Mouse (Mus musculus): ENCODE data around the gene Tfap2a. TPM values are rescaled to one million over a fixed set of nuclear protein-coding genes. Genes with fewer than 3 reads are reported as not detected.

Gene Tfap2a
- total and polyA plus RNA-seq, 2 experiments from 2014 or later: 0.69 TPM; not detected in 1

DNA sequence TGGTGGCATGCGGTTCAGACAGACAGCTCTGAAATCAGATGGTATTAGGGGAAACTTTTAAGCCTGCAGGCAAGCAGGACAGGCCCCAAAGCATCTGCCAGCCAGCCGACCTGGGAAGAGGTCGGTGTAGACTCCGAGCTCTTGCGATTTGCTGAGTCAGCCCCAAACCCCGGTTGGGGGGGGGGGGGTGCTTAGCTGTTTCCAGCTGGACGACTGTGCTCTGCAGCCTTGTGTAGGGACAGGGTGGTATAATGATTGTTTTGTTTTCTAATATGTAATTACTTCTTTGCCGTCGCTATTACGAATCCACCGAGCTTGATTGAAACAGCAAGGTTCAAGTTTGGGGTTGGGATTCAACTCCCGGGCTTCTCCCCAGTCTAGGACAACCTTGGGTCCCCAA is 36.5 kb downstream of the Tfap2a start:
- Histone ChIP-seq H3K4me3 (ENCODE audit: low read depth, low read length) (no peak overlapping the region), H3K4me2 (ENCODE audit: low read depth, low read length) (no peak overlapping the region), H3K9me3 (replicated peaks; ENCODE audit: control insufficient read depth, low read length) (no peaks in the 10 kb centered on the region), H3K27ac (ENCODE audit: low read depth) (no peak overlapping the region), H3K36me3 (replicated peaks; ENCODE audit: control insufficient read depth, insufficient read depth, low read length) (no peaks in the 10 kb centered on the region), H3K27me3 (ENCODE audit: control insufficient read depth, insufficient read depth, low read length) (peaks cover 73% of the 10 kb centered on the region), H3K9ac (replicated peaks; ENCODE audit: low read depth, low read length) (no peak overlapping the region), H3K4me1 (ENCODE audit: control insufficient read depth, insufficient read depth) (no peaks in the 10 kb centered on the region)
- 6% methylated on average over 12 of the region's 12 CpGs for WGBS
- DNase-seq (ENCODE audit: low spot score): no peak
- ATAC-seq (ENCODE audit: insufficient read depth, low read depth): no peak
- no peak for TF ChIP-seq EP300 (IDR thresholded peaks at IDR 0.05; ENCODE audit: low read depth)
- no peak for TF ChIP-seq CTCF (IDR thresholded peaks at IDR 0.05; ENCODE audit: low read depth)

DNA sequence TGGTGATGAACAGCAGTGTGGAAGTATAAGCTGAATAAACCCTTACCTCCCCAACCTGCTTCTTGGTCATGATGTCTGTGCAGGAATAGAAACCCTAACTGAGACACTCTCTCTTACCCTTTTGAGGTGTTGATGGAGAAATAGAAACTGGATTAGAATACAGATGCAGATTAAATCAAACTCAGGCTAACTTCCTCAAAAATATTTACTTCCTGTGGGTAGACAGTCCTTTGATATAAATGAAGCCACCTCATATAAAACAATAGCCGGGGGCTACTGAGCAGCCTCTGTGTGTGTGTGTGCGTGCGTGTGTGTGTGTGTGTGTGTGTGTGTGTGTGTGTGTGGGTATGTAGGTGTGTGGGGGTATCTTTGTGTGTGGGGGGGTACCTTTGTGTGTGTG is 52.4 kb downstream of the Tfap2a start:
- 93% methylated on average over 3 of the region's 3 CpGs for WGBS
- Histone ChIP-seq H3K9me3 (replicated peaks; ENCODE audit: control insufficient read depth, low read length) (no peaks in the 10 kb centered on the region), H3K9ac (replicated peaks; ENCODE audit: low read depth, low read length) (no peak overlapping the region), H3K4me1 (ENCODE audit: control insufficient read depth, insufficient read depth) (no peaks in the 10 kb centered on the region), H3K36me3 (replicated peaks; ENCODE audit: control insufficient read depth, insufficient read depth, low read length) (no peaks in the 10 kb centered on the region), H3K4me2 (ENCODE audit: low read depth, low read length) (no peak overlapping the region), H3K27me3 (ENCODE audit: control insufficient read depth, insufficient read depth, low read length) (no peaks in the 10 kb centered on the region), H3K4me3 (ENCODE audit: low read depth, low read length) (no peak overlapping the region), H3K27ac (ENCODE audit: low read depth) (no peak overlapping the region)
- DNase-seq (ENCODE audit: low spot score) (no peak), ATAC-seq (ENCODE audit: insufficient read depth, low read depth) (no peak)
- TF ChIP-seq EP300 (IDR thresholded peaks at IDR 0.05; ENCODE audit: low read depth) (no peak), CTCF (IDR thresholded peaks at IDR 0.05; ENCODE audit: low read depth) (no peak)

GRCm38 (mm10) chr13:40676730-40677129 is 61.4 kb downstream of the Tfap2a start:
- H3K4me2 ChIP-seq (ENCODE audit: low read depth, low read length): no peak overlapping the region
- H3K4me3 ChIP-seq (ENCODE audit: low read depth, low read length): no peak overlapping the region
- TF ChIP-seq EP300 (IDR thresholded peaks at IDR 0.05; ENCODE audit: low read depth) (no peak), CTCF (IDR thresholded peaks at IDR 0.05; ENCODE audit: low read depth) (no peak)
- no peaks in the 10 kb centered on the region for H3K4me1 ChIP-seq (ENCODE audit: control insufficient read depth, insufficient read depth)
- ATAC-seq (ENCODE audit: insufficient read depth, low read depth): no peak
- H3K9ac ChIP-seq (replicated peaks; ENCODE audit: low read depth, low read length): no peak overlapping the region
- WGBS: 34% methylated on average over 4 of the region's 4 CpGs
- no peaks in the 10 kb centered on the region for H3K9me3 ChIP-seq (replicated peaks; ENCODE audit: control insufficient read depth, low read length)
- H3K36me3 ChIP-seq (replicated peaks; ENCODE audit: control insufficient read depth, insufficient read depth, low read length): no peaks in the 10 kb centered on the region
- no peak overlapping the region for H3K27ac ChIP-seq (ENCODE audit: low read depth)
- DNase-seq (ENCODE audit: low spot score): no peak
- no peaks in the 10 kb centered on the region for H3K27me3 ChIP-seq (ENCODE audit: control insufficient read depth, insufficient read depth, low read length)

Other genes with a start within 250 kb of the Tfap2a start
- gene Gcnt2, start 121.4 kb upstream of the Tfap2a start, total RNA-seq (2014; rRNA removed; ENCODE audit: low replicate concordance): 12.9 and 15.5 TPM in 2 replicates
- 2.8 and 3.1 TPM in 2 replicates for gene Gcnt2, start 121.4 kb upstream of the Tfap2a start, polyA plus RNA-seq (2015; fragmentation: Nextera tagmentation; extraction: Ambion mirVana)

Data from heart, postnatal 0 days (tissue).